Mouse (Mus musculus): ENCODE data around the gene Atxn7l1.
A peak's percentile ranks its signal among the peaks of the same experiment; 100 is the strongest.

Atxn7l1 gene

GRCm38 (mm10) chr12:33147497-33148267 is at the start of gene Atxn7l1:
TSS of gene Atxn7l1 (plus strand) at chr12:33147693.
- DNase-seq (ENCODE audit: low read depth, low spot score) = peak; percentile 98

- no peak for DNase-seq (ENCODE audit: low read depth, low spot score)
These were observed 45.9 kb upstream of the Atxn7l1 start for GRCm38 (mm10) chr12:33101627-33102026.

DNA sequence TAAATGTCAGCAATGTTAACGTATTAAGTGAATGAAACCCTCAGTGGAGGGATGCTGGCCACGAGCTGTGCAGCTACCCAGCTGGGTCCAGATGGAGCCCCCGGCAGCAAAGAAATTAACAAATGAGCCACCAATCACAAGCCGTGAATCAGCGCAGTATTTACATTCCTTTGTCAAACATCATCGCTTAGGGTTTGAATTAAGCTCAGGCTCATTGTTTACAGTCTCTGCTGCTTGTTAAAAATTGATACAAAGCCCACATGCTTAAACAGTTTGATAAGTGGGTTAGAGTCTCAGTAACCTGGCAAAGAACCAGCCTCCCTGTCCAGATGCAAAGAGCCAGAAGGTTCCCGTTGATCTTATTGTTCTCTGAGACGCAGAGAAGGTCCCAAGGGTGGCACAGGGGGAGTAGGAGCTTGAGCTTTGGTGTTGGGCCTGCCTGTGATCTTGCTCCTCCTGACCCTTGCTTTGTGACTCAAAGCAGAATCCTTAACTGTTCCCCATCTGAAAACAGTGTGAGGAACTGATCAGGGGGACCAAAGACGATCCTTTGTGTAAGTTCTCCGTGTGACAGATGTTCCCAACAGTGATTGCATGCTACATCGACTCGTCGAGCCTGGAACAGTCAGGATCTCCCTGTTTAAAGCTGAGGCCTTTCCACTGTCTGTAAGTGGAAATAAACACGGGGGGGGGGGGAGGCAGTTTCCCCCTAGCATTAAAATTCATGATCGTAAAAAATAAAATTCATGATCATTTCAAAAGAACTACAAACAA is 45.0 kb upstream of the Atxn7l1 start:
- no peak for DNase-seq (ENCODE audit: low read depth, low spot score)

DNA sequence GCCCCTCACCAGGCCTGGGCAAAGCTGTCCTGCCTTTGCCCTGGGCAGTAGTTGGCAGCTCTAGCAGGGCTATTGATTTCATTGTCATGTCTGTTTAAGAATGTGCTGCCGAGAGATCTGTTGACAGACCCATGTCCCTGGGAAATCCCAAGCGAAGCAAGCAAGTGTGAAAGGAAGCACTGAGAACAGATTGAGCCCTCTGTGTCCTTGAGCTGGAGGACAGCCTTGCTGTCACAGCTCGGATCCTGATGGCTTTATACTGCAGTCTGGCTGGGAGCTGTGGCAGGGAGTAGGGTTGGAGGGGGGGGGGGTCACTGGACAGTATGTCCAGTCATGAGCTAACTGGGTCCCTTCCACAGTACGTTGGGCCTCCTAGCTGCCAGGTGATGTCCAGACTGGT is 41.8 kb upstream of the Atxn7l1 start:
- no peak for DNase-seq (ENCODE audit: low read depth, low spot score)

DNA sequence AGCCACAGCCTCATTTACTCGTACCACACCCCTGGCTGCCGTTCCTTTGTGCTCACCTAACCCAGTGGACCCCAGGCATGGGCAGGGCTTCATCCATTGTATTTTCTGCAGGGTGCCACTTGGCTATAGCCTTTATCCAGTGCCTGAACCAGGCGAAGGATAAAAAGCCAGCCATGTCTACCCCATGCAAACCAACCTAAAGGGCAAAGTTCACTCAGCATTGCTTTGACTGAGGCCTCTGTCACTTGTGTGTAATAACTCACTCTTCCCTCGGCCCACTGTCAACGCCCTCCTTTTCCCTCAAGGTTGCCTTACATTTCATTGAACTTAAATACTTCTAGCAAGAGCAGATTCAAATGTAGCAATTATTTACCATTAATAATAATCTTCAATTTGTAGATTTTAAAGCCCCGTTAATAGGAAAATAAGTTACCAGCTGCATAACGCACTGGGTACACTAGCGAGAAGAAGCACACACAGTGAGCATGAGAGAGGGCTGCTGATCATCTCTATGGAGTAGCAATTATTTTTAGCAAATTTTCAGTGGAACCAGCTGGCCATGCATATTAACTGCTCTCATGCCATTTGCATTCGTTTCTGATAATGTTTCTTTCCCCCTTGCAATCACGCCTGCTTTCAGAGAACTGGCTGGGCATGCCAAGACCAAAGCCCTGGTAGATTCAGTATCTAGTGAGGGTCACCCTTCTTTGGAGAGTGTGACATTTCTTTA is 40.9 kb upstream of the Atxn7l1 start:
- peak; percentile 41 for DNase-seq (ENCODE audit: low read depth, low spot score)

DNA sequence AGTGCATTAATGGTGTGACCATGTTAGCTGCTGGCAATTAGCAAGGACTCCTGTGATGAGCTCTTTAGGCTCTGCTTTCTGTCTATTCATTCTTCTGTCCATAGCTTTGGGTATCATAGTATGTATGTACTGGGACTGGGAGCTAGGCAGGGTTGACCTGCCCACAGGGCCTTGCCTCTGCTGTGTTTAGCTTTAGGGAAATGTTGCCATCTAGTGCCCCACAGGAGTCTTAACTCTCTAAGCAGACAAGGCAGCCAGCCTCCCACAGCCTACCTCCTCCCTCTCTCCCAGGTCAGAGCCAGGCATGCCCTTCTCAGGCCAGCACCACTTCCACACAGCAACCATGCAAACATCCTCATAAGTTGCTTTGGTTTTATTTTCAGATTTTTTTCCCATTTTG is 38.0 kb upstream of the Atxn7l1 start:
- peak; percentile 86 for DNase-seq (ENCODE audit: low read depth, low spot score)

DNA sequence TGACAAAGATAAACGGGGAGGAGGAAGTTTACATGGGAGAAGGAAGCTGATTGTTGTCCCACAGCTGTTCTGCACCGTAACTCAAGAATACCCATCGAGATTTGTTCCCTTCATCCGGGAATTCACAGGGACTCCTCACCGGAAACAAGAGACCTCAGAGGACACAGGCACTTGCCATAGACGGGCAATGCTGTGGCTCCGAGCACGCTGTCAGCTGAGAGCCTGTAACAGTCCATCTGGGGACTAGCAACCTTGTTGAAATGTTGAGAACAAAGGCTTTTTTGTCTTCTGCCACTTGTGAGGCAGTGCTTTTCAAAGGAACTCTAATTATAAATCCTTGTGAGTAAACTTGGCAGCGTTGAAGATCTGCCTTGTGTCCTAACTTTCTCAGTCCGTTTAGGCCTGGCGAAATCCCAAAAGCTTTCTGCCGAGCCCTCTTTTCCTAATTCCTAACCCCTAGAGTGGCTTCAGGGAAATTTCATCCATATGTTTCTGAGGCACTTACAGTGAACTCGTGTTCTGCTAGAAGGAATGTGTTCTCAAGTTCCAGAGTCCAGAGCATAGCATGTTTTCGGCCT is 36.5 kb upstream of the Atxn7l1 start:
- peak; percentile 49 for DNase-seq (ENCODE audit: low read depth, low spot score)

DNA sequence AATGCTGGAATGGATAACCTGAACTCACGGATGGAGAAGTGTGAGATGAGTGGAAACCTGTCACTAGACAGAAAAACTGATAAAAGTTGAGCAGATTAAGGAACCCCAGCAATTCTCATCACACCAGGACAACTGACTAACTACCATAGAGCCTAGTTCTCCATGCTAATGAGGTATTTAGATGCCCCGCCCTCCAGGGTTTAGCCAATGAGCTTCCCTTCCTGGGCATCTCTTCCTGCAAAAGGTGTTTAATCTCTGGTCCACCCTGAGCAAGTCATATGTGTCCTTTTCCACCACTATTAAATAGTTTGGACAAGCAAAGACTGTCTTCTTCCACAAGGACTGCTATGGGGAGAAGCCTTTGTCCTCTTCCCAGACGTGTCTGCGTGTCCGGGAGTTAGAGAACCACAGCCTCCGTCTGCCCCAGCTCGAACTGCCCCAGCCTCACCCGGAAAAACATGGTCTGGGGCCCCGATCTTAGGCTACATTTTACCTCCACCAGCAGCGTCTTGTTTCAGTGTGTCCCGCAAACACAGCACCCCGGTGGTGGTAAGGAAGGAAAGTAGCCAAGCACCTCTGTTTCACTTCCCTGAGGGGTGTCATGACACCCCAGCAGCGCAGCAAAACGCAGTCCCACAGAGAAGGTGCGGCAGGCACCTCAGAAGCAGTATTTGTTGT is 28.7 kb upstream of the Atxn7l1 start:
- no peak for DNase-seq (ENCODE audit: low read depth, low spot score)

GRCm38 (mm10) chr12:33125594-33126227 is 21.8 kb upstream of the Atxn7l1 start:
- no peak for DNase-seq (ENCODE audit: low read depth, low spot score)

- DNase-seq (ENCODE audit: low read depth, low spot score) = no peak
These were observed 21.2 kb upstream of the Atxn7l1 start for GRCm38 (mm10) chr12:33126243-33126642.

GRCm38 (mm10) chr12:33128121-33128520 is 19.4 kb upstream of the Atxn7l1 start:
- DNase-seq (ENCODE audit: low read depth, low spot score) = no peak

DNA sequence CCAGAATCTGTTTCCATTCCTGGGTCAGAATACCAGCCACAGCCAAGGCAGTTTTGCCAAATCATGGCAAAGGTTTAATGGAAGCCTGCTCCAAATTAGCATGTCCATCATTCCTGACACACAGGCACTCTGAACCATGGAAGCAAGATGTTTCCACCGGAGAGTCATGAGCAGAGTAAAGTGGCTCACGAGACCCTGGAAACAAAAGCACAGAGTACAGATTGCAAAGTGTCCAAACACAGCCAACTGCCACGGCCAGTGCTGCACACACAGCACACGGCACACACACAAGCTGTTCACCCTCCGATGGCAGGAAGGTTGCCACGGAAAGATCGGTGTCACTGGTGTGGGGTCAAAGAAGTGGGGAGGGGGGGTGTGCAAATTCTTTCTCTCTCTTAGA is 18.8 kb upstream of the Atxn7l1 start:
- no peak for DNase-seq (ENCODE audit: low read depth, low spot score)

DNA sequence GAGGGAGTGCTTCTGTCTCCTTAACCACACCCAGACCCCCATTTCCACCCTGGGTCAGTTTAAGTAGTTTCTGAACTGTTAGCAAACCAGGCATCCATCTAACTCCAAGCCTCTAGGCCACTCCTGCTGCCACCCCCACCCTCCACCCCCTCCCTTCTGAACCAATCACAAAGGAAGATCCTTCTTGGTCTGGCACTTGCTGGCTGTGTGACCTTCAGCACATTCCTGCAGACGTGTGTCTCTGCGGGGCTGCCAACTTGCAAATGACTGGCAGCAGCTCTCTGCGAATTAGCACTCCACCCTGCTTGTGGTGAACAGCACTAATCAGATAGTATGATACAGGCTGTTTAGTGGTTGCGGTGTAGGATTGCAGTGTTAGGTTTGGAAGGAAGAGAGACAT is 18.1 kb upstream of the Atxn7l1 start:
- peak; percentile 34 for DNase-seq (ENCODE audit: low read depth, low spot score)

DNA sequence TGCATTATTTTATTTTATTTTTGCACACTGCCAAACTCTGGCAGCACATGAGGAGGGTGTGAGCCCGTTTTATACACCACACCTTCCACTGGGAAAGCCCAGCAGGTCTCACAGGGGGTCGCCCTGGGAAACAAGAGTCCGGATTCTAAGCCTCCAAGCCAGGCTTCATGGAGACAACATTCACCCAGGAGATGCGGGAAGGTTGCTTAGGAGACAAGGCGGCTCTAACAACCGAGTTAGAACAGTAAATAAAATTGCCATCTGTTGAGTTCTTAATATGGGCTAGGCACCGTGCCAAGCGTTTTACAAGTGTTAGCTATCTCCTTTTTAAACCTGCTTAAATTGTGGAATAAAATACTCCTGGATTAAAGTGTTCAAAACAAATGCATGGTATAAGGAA is 17.1 kb upstream of the Atxn7l1 start:
- peak; percentile 85 for DNase-seq (ENCODE audit: low read depth, low spot score)

DNA sequence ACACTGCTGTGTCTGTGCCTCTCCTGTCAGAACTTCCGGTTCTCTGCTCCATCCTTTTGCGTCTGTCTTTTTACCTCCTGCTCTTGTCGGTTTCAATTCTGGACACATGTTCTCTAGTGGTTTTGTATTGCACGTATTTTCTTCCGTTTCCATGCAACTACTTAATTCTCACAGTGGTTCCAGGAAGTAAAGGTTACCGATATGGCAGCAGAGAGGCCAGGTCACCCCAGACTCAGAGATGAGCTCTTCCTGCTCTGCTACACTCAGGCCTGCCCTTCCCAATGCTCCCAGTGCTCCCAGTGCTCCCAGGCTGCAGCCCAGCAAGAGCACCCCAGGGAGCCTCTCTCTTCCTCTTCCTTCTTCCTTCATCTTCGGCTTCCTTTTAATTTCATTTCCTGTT is 15.7 kb upstream of the Atxn7l1 start:
- DNase-seq (ENCODE audit: low read depth, low spot score) = no peak

DNA sequence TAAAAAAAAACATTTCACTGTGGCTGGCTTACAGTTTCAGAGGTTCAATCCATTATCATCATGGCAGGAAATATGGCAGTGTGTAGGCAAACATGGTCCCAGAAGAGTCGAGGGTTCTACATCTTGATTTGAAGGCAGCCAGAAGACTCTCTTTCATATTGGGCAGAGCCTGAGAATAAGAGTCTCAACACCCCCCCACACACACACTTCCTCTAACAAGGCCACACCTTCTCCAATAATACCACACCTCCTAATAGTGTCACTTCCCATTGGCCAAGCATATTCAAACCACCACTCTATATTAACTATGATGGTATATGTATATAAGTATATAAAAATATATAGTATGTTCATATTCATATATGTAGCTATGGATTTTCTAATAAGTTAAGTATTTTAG is 9.6 kb upstream of the Atxn7l1 start:
- DNase-seq (ENCODE audit: low read depth, low spot score) = no peak

DNA sequence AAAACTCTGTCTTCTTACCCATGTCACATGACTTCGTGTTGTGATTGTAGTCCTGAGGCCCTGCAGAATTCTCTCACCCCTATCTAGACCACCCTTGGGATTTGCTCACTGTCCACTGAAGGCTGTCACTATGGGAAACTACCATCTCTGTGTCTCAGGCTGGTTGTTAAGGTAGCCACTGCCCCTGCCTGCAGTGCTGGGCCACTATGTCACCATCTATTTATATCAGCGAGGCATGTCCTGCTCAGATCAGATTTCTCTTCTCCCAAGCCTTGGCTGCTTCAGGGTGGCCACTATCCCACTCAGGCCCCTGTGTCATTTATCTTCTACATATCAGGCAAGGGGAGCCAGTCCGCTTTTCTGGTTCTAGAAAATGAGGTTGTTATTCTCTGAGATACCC is 8.4 kb upstream of the Atxn7l1 start:
- no peak for DNase-seq (ENCODE audit: low read depth, low spot score)

DNA sequence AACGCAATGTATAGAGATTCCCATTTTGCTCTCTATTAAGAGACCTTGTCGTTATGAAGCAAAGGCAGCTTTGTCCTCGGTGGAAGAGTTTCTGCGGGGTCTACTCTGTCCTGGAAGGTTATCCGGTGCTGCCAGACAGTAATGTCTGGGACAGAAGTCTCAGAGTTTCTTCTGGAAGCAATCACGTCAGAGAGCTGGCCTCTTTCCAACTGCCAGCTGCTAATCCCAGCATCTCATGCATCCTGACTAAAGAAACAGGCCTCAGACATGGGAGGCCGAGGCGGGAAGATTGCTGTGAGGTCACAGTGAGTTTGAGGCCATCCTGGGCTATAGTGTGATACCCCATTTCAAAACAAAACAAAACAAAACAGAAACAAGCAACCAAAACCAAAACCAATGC is 3.0 kb upstream of the Atxn7l1 start:
- peak; percentile 29 for DNase-seq (ENCODE audit: low read depth, low spot score)

GRCm38 (mm10) chr12:33146622-33147433 is 665 bp upstream of the Atxn7l1 start:
- DNase-seq (ENCODE audit: low read depth, low spot score) = peak; percentile 74

DNA sequence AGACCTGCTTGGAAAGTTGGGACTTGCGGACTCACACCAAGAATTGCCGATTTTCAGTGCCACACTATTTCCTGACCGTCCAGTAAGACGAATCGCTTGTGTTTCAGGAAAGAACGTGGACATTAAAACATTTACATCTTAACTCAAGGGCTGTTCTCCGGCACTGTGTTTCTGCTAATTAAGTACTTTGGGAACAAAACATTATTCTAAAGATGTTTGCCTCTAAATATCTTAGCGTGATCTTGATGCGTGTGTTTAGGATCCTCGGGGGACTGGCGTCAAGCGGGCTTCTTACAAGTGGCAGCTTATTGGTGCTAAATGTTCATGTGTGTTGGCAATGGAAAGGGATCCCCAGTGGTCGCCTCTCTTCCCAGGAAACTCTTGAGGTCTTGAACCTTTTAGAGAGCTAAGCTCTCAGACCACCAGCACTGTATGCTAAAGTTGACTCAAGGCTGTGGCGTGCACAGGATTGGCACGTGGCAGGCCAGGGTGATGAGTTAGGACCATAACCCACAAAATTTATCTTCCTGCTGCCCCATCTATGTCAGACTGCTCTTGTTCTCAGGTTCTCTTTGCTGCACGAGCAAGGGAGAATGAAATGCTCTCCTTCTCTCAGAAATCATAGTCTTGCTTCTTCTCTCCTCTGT is 2.2 kb downstream of the Atxn7l1 start:
- no peak for DNase-seq (ENCODE audit: low read depth, low spot score)
